Mouse (Mus musculus) heart, adult 11 months (tissue): ENCODE data around the gene Tmem56.

ENCODE experiments used
- DNase-seq: peaks from one replicate; pipeline ENCODE4 v3.0.0; 2022

The Tmem56 gene

GRCm38 (mm10) chr3:121224763-121225162, 58.1 kb downstream of the Tmem56 start:
- peak; percentile 16 for DNase-seq

- peak; percentile 56 for DNase-seq
These were observed 58.7 kb downstream of the Tmem56 start for GRCm38 (mm10) chr3:121224185-121224584.

DNA sequence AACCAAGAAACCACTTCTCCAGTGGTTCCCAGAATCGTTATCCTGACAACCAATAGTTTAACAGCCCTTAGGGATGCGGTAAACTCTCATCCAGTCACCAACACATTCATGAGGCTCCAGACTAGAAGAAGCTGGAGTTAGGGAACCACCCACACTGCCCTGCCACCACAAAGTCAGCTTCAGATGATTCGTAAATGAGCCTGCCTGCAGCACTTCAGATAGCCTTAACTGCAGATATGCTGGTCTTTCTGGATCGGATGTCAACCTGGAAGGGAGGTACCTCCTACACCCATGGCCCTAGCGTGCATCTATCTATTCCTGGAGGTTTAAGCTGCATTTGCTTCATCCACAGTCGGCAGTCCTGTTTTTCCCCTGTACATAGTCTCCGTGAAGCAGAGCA, 60.9 kb downstream of the Tmem56 start:
- DNase-seq = peak; percentile 62

DNA sequence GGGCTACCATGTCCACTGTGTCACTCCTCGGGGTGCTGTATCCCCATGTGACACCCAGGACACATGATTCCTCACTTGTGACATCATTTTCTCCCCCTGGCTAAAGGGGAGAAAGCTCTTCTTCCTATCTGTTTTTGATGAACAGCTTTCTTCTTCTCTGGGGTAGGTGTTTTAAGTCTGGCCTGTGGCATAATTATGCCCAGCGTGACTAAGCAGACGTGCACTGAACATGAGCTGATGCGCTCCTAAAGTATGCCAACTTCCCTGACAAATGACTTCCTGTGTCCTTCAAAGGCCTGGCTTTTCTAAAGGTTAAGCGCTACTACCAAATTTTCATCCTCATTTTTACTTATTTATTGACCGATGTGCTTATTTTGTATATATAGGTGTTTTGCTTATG, 65.9 kb downstream of the Tmem56 start:
- DNase-seq = no peak

GRCm38 (mm10) chr3:121213501-121213900, 69.4 kb downstream of the Tmem56 start:
- no peak for DNase-seq

- no peak for DNase-seq
These were observed 70.7 kb downstream of the Tmem56 start for GRCm38 (mm10) chr3:121212156-121212555.

- DNase-seq = peak; percentile 74
These were observed 73.9 kb downstream of the Tmem56 start for GRCm38 (mm10) chr3:121208994-121209393.

DNA sequence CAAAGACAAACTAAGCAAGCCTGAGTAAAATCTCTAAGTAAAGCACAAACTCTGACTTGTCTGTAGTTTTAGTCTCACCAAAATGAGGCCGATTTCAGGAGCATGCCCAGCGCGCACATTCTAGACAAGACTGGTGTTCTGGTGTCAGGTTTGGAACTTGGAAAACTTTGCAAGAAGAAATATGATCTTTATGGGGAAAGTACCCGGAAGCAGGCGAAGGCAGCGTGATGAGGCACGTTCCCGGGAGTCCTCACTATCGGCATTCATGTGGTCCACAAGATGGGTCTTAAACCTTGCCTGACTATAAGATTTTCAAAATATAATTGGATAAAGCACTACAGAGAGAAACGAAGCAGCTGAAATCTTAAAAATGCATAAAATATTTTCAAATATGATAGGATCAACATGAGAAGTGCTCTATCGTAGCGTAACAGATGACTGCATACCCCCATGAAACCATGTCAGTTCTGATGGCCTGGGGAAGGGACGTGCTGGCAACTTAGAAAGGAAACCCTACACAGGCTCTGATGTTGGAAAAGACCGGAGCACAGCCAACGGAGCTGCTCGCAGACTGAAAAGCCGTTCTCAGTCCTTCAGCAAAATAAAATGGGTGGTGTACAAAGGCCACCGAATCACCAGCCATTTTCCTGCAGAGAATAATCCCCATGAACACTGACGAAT, 76.6 kb downstream of the Tmem56 start:
- no peak for DNase-seq

DNA sequence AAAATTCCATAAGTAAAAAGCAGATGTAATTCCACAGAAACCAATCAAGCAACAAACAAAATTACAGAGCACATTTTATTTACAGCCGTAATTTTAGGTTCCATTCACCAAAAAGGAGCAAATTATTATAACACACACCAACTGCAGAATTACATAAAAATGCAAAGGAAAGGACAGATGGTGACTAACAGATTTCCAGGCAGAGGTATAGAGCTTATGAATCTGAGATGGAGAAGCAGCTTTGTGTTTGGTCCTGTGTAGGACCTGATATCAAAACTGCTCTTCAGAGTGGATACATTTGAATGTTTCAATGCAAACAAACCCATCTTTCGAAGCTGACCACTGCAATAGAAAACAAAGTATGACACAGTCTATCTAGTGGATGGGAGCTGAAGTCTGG, 80.3 kb downstream of the Tmem56 start:
- DNase-seq = no peak

GRCm38 (mm10) chr3:121201012-121201747, 81.7 kb downstream of the Tmem56 start:
- DNase-seq = peak; percentile 72

DNA sequence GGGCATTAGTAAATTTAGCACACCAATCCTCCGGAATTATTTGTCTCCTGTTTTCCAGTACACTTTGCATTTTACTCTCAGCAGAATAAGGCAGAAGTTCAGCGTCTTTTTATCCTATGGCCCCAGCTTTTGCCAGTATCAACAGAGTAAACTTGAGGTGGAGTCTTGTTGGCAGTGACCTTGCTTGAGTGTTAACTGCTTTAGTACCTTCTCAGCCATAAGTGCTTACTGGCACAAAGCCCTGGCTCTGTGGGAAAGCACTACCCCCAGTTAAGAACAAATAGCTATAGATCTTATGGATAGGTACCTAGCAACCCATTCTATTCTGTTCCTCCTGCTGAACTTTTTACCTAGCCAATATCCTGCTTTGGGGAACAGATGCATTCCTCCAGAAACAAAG, 93.7 kb downstream of the Tmem56 start:
- no peak for DNase-seq

- no peak for DNase-seq
These were observed 95.4 kb downstream of the Tmem56 start for GRCm38 (mm10) chr3:121187510-121187909.

DNA sequence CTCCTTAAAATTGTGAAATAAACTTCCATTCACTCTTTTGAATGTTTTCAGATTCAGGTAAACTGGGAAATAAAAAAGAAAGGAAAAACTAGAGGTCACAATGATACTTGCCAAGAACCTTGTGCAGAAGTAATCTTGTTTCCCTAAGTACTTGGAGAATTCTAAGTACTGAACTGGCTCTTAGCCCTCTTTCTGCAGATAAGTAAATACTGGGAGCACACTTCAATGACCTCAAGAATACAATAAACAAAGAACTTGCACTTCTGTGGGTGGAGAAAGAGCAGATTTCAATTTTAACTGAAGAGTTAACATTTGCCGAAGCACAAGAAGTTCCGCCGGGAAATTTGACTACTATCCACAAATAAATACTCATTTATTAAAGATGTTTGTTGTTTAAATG, 96.0 kb downstream of the Tmem56 start:
- DNase-seq = peak; percentile 30

DNA sequence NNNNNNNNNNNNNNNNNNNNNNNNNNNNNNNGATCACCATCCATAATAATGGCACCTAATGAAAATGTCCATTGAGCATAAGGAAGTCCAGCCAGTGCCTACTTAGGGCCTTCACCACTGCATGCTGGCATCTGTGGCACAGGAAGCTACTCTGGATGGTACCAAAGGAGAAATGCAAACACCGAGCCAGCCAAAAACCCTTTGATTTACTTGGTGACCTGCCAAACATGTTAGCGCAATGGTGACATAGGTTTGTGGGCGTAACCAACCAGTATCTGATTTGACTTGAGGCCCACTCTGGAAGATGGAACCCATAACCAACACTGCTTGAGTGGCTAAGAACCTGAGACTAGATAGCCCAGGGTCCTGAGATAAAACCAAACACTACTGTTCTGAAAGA, 97.7 kb downstream of the Tmem56 start:
- peak; percentile 66 for DNase-seq

GRCm38 (mm10) chr3:121176011-121176410, 106.9 kb downstream of the Tmem56 start:
- peak; percentile 55 for DNase-seq

GRCm38 (mm10) chr3:121174248-121174945, 108.5 kb downstream of the Tmem56 start:
- DNase-seq = peak; percentile 46

DNA sequence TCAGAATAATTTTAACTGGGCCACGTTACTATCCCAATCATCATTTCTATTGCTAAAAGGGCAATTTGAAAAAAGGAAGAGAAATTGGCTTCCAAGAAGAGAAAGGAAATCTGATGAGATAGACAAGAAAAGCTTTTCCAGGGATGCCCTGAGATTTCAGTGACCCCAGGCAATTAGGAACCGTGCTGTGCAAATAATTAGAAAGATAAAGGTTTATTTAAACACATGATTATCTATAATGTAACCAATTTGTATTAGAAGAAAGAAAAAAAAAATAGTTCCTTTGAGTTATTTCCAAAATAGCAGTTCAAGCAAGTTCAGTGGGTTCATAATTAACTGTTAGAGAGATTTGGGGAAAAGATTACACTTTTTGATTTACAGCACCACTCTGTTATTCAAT, 110.2 kb downstream of the Tmem56 start:
- no peak for DNase-seq

- DNase-seq = no peak
These were observed 111.0 kb downstream of the Tmem56 start for GRCm38 (mm10) chr3:121171872-121172265.

DNA sequence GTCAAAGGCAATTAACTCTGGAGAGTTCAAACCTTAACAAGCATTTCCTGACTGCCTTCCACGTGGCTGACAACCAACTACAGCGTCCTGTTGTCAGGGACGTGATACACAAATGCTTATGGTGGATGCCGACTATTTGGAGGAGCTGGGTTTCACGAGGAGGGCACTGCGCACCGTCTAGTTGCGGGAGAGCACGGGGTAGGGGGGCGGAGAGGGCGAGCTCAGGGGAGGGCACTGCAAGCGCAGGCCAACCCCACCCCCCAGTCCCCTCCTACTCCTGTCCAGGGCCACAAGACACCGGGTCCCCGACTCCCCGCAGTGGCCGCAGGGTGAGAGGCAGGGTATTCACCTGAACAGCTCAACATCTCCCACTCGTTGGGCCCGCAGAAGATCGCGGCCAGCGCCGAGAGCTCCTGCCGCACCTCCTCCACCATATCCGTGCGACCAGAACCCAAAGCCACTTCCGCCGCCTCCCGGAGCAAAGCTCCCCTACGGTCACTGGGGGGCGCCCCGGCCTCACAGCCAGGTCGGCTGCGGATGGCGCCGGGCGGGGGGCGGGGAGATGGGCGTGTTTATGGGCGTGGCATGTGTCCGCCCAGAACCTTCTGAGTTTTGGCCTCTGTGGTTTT, 111.5 kb downstream of the Tmem56 start, which contains the start of gene Rwdd3:
Gene Rwdd3, minus strand, starts transcription at position 453 of the 629 bp plus-strand sequence.
- DNase-seq = peak; percentile 99

- DNase-seq = peak; percentile 60
These were observed 112.3 kb downstream of the Tmem56 start for GRCm38 (mm10) chr3:121170631-121171030.

DNA sequence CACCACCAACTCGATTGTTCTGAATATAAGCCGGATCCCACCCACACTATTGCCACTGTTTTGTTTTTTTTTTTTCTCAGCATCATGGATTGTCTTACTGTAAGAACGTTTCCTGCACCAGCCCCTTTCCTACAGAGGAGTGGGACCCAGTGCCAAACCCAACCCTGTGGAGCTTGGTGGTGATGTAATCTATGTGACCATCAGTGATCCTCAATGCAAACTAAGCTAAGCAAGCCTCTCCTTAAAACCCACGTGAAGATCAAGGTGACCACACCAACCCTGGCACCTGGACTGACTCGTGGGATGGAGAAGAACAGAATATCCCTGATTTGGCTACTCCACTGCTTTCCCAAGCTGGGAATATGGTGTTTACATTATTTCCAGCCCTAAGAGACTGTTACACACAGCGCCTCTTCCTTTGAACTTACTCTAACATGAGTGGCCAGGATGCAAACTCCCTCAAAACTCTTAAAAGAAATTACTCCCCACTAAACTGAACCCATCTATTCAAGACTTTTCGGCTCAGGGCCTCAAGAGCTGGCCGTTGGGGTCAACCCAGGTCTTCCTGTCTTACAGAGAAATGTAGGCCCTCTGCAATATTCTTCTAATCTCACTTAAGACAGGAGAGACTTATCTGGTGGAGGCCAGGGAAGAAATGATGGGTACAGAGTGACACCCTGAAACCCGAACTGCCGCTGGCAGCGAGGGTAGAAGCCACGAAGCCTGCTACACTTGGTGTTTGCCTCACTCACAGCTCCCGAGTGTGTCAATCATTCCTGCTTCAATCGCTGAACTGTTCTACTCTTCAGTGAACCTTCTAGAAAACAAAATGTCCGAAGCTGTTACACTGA, 113.6 kb downstream of the Tmem56 start:
- DNase-seq = peak; percentile 27

DNA sequence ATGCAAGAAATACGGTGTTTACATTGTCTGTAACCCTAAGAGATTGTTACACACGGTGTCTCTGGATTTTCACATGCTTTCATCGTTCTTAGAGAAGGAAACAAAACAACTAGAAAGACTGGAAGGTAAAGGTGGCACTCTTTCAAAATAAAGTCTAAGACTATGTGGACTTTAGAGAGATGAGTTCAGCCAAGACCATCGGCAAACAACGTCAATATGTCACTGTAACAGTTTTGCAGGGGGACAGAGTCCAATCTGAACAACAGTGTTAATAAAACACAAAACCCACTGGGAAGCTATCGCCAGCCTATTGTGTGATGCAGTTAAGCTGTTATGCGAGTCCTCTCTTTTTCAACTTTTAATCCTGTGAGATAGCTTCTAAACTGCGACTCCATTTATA, 114.3 kb downstream of the Tmem56 start:
- DNase-seq = peak; percentile 3
